Mouse (Mus musculus): ENCODE measurements around the gene Fut7. TPM values are rescaled to one million over a fixed set of nuclear protein-coding genes. Genes with fewer than 3 reads are reported as not detected.

Gene Fut7
- polyA plus RNA-seq (2014; fragmentation: Illumina TruSeq; extraction: RNeasy Lipid Tissue Mini Kit (QIAGEN cat#74804); ENCODE audit: low read depth, low replicate concordance) = not detected

GRCm38 (mm10) chr2:25422587-25423410, at the start of gene Fut7:
Gene Fut7, plus strand, starts transcription at chr2:25423267.

GRCm38 (mm10) chr2:25395721-25396596, 27.1 kb upstream of the Fut7 start, which contains the start of gene Entpd2:
Gene Entpd2, plus strand, starts transcription at chr2:25395874.

GRCm38 (mm10) chr2:25399051-25399450, 24.0 kb upstream of the Fut7 start, which contains the start of gene Npdc1:
Gene Npdc1, plus strand, starts transcription at chr2:25399351.

DNA sequence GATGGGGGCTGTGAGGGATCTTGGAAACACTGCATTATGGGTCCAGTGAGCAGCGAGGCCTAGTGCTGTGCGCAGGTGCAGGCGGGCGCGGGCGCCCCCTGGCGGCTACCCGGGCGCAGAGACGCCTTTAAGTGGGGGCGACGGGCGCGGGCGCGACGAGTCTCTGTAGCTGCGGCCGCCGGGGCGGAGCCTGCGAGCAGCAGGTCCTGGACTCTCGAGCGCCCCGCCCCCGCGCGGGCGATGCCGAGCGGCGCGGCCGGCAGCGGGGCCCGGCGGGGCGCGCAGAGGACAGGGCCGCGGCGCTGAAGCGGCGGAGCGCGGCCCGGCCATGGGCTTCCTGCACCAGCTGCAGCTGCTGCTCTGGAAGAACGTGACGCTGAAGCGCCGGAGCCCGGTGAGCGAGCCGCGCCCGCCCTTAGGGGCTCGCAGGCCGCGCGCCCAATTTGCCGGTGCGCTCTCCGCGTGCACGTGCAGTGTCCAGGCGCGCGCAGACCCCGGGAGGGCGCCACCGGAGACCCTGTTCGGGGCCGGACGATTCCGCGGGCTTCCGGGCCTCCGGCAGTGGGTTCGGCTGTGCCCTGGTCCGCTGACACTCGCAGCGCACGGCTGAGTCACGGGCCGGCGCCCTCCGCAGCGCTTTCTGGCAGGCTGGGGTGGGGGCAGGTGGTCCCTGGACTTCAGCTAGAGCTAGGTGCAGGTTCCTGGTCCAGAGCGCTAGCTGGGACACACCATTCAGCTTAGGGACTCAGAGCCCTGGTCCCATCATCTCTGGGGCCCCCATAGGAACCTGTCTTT, 5.6 kb downstream of the Fut7 start, which contains the start of gene Abca2:
Abca2 (plus strand) TSS at position 262 of the 795 bp plus-strand sequence.

GRCm38 (mm10) chr2:25456205-25456953, 33.3 kb downstream of the Fut7 start, which contains the start of gene Clic3:
Gene Clic3, plus strand, starts transcription at chr2:25456838.

DNA sequence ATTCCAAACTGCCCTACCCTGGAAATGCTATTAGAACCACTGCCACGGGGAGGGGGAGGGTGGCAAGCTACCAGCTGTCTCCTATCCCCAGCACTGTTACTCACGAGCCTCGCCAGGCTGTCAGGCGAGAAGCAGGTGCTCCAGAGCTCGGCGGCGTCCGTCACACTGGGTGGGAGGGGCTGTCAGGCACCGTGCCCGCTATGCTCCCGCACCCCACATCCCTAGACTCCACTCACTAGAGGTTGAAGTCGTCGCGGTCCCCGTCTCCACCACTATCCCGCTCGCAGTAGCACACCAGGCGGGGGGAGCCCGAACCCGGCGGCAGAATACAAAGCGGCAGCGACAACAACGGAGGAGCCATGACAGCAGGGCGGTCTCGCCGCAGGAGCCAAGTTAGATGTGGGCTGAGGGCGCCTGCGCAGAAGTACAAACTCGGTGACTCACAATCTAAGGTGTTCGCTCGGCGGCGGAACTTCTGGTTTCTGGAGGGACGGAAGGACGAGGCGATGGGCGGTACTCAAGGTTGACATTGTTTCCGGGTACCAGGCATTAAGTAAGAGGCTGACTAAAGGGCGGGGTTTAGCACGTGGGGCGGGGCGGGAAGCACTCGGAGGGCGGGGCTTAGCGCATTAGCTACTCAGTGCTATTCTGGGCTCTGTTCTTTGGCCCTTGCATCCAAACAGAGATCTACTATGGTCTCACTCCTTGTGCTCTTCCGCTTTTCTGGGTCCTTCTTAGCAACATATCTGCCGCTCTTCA, 37.7 kb downstream of the Fut7 start, which contains the start of gene Paxx:
Paxx (minus strand) TSS at position 544 of the 759 bp plus-strand sequence.

DNA sequence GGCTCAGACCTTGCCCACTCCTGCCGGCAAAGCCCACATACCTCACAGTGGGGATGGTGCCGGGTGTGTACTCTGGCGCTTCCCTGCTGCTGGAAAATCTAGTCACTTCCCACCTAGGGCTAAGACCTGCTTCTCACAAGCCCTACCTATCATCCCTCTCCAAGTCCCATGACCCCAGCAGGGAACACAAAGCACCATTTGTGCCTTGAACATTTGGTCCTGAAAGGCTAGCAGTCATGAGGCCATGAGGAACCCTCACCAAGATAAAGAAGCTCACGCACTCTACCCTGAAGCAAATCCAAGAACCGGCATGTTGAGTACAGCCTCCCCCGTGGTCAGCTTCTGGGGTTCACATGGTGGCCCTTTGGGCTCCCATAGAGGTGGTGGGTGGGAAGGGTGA, 46.9 kb downstream of the Fut7 start, which contains the start of gene Ptgds:
Ptgds (minus strand) TSS at position 78 of the 400 bp plus-strand sequence.

Other genes starting within 250 kb of the Fut7 start
- gene Nrarp, start 242.5 kb upstream of the Fut7 start, polyA plus RNA-seq (2014; fragmentation: Illumina TruSeq; extraction: RNeasy Lipid Tissue Mini Kit (QIAGEN cat#74804); ENCODE audit: low read depth, low replicate concordance) = 9.5 TPM
- 4.8 TPM for gene Tor4a, start 226.4 kb upstream of the Fut7 start, polyA plus RNA-seq (2014; fragmentation: Illumina TruSeq; extraction: RNeasy Lipid Tissue Mini Kit (QIAGEN cat#74804); ENCODE audit: low read depth, low replicate concordance)
- gene Nelfb, start 211.8 kb upstream of the Fut7 start, polyA plus RNA-seq (2014; fragmentation: Illumina TruSeq; extraction: RNeasy Lipid Tissue Mini Kit (QIAGEN cat#74804); ENCODE audit: low read depth, low replicate concordance) = 34.5 TPM
- gene Stpg3, start 208.6 kb upstream of the Fut7 start, polyA plus RNA-seq (2014; fragmentation: Illumina TruSeq; extraction: RNeasy Lipid Tissue Mini Kit (QIAGEN cat#74804); ENCODE audit: low read depth, low replicate concordance) = not detected
- gene Fam166a, start 204.5 kb upstream of the Fut7 start, polyA plus RNA-seq (2014; fragmentation: Illumina TruSeq; extraction: RNeasy Lipid Tissue Mini Kit (QIAGEN cat#74804); ENCODE audit: low read depth, low replicate concordance) = not detected
- 275 TPM for gene Tubb4b, start 198.6 kb upstream of the Fut7 start, polyA plus RNA-seq (2014; fragmentation: Illumina TruSeq; extraction: RNeasy Lipid Tissue Mini Kit (QIAGEN cat#74804); ENCODE audit: low read depth, low replicate concordance)
- gene Slc34a3, start 188.9 kb upstream of the Fut7 start, polyA plus RNA-seq (2014; fragmentation: Illumina TruSeq; extraction: RNeasy Lipid Tissue Mini Kit (QIAGEN cat#74804); ENCODE audit: low read depth, low replicate concordance) = not detected
- not detected for gene Rnf224, start 186.5 kb upstream of the Fut7 start, polyA plus RNA-seq (2014; fragmentation: Illumina TruSeq; extraction: RNeasy Lipid Tissue Mini Kit (QIAGEN cat#74804); ENCODE audit: low read depth, low replicate concordance)
- gene Rnf208, start 181.0 kb upstream of the Fut7 start, polyA plus RNA-seq (2014; fragmentation: Illumina TruSeq; extraction: RNeasy Lipid Tissue Mini Kit (QIAGEN cat#74804); ENCODE audit: low read depth, low replicate concordance) = not detected
- gene Cysrt1, start 180.8 kb upstream of the Fut7 start, polyA plus RNA-seq (2014; fragmentation: Illumina TruSeq; extraction: RNeasy Lipid Tissue Mini Kit (QIAGEN cat#74804); ENCODE audit: low read depth, low replicate concordance) = not detected
- 6.4 TPM for gene AL732309.1, start 176.4 kb upstream of the Fut7 start, polyA plus RNA-seq (2014; fragmentation: Illumina TruSeq; extraction: RNeasy Lipid Tissue Mini Kit (QIAGEN cat#74804); ENCODE audit: low read depth, low replicate concordance)
- 9.8 TPM for gene Tmem203, start 167.8 kb upstream of the Fut7 start, polyA plus RNA-seq (2014; fragmentation: Illumina TruSeq; extraction: RNeasy Lipid Tissue Mini Kit (QIAGEN cat#74804); ENCODE audit: low read depth, low replicate concordance)
- 3.3 TPM for gene Tprn, start 160.6 kb upstream of the Fut7 start, polyA plus RNA-seq (2014; fragmentation: Illumina TruSeq; extraction: RNeasy Lipid Tissue Mini Kit (QIAGEN cat#74804); ENCODE audit: low read depth, low replicate concordance)
- 49.1 TPM for gene Ssna1, start 150.8 kb upstream of the Fut7 start, polyA plus RNA-seq (2014; fragmentation: Illumina TruSeq; extraction: RNeasy Lipid Tissue Mini Kit (QIAGEN cat#74804); ENCODE audit: low read depth, low replicate concordance)
- gene Anapc2, start 150.8 kb upstream of the Fut7 start, polyA plus RNA-seq (2014; fragmentation: Illumina TruSeq; extraction: RNeasy Lipid Tissue Mini Kit (QIAGEN cat#74804); ENCODE audit: low read depth, low replicate concordance) = 42.7 TPM
- not detected for gene Tmem210, start 135.1 kb upstream of the Fut7 start, polyA plus RNA-seq (2014; fragmentation: Illumina TruSeq; extraction: RNeasy Lipid Tissue Mini Kit (QIAGEN cat#74804); ENCODE audit: low read depth, low replicate concordance)
- not detected for gene Lrrc26, start 133.4 kb upstream of the Fut7 start, polyA plus RNA-seq (2014; fragmentation: Illumina TruSeq; extraction: RNeasy Lipid Tissue Mini Kit (QIAGEN cat#74804); ENCODE audit: low read depth, low replicate concordance)
- not detected for gene Grin1, start 104.1 kb upstream of the Fut7 start, polyA plus RNA-seq (2014; fragmentation: Illumina TruSeq; extraction: RNeasy Lipid Tissue Mini Kit (QIAGEN cat#74804); ENCODE audit: low read depth, low replicate concordance)
- gene Man1b1, start 90.9 kb upstream of the Fut7 start, polyA plus RNA-seq (2014; fragmentation: Illumina TruSeq; extraction: RNeasy Lipid Tissue Mini Kit (QIAGEN cat#74804); ENCODE audit: low read depth, low replicate concordance) = 21.4 TPM
- gene Dpp7, start 66.9 kb upstream of the Fut7 start, polyA plus RNA-seq (2014; fragmentation: Illumina TruSeq; extraction: RNeasy Lipid Tissue Mini Kit (QIAGEN cat#74804); ENCODE audit: low read depth, low replicate concordance) = 6.7 TPM
- 8.8 TPM for gene Uap1l1, start 57.6 kb upstream of the Fut7 start, polyA plus RNA-seq (2014; fragmentation: Illumina TruSeq; extraction: RNeasy Lipid Tissue Mini Kit (QIAGEN cat#74804); ENCODE audit: low read depth, low replicate concordance)
- gene Sapcd2, start 50.9 kb upstream of the Fut7 start, polyA plus RNA-seq (2014; fragmentation: Illumina TruSeq; extraction: RNeasy Lipid Tissue Mini Kit (QIAGEN cat#74804); ENCODE audit: low read depth, low replicate concordance) = not detected
- 16.2 TPM for gene Entpd2, start 27.4 kb upstream of the Fut7 start, polyA plus RNA-seq (2014; fragmentation: Illumina TruSeq; extraction: RNeasy Lipid Tissue Mini Kit (QIAGEN cat#74804); ENCODE audit: low read depth, low replicate concordance)
- gene Npdc1, start 23.9 kb upstream of the Fut7 start, polyA plus RNA-seq (2014; fragmentation: Illumina TruSeq; extraction: RNeasy Lipid Tissue Mini Kit (QIAGEN cat#74804); ENCODE audit: low read depth, low replicate concordance) = 36.7 TPM
- gene Abca2, start 5.4 kb downstream of the Fut7 start, polyA plus RNA-seq (2014; fragmentation: Illumina TruSeq; extraction: RNeasy Lipid Tissue Mini Kit (QIAGEN cat#74804); ENCODE audit: low read depth, low replicate concordance) = 33.3 TPM
- gene Clic3, start 33.6 kb downstream of the Fut7 start, polyA plus RNA-seq (2014; fragmentation: Illumina TruSeq; extraction: RNeasy Lipid Tissue Mini Kit (QIAGEN cat#74804); ENCODE audit: low read depth, low replicate concordance) = 1.3 TPM
- gene Paxx, start 37.8 kb downstream of the Fut7 start, polyA plus RNA-seq (2014; fragmentation: Illumina TruSeq; extraction: RNeasy Lipid Tissue Mini Kit (QIAGEN cat#74804); ENCODE audit: low read depth, low replicate concordance) = 27.9 TPM
- 1,706 TPM for gene Ptgds, start 46.8 kb downstream of the Fut7 start, polyA plus RNA-seq (2014; fragmentation: Illumina TruSeq; extraction: RNeasy Lipid Tissue Mini Kit (QIAGEN cat#74804); ENCODE audit: low read depth, low replicate concordance)
- gene Lcn12, start 70.6 kb downstream of the Fut7 start, polyA plus RNA-seq (2014; fragmentation: Illumina TruSeq; extraction: RNeasy Lipid Tissue Mini Kit (QIAGEN cat#74804); ENCODE audit: low read depth, low replicate concordance) = not detected
- 77.7 TPM for gene Fbxw5, start 77.5 kb downstream of the Fut7 start, polyA plus RNA-seq (2014; fragmentation: Illumina TruSeq; extraction: RNeasy Lipid Tissue Mini Kit (QIAGEN cat#74804); ENCODE audit: low read depth, low replicate concordance)
- gene C8g, start 78.5 kb downstream of the Fut7 start, polyA plus RNA-seq (2014; fragmentation: Illumina TruSeq; extraction: RNeasy Lipid Tissue Mini Kit (QIAGEN cat#74804); ENCODE audit: low read depth, low replicate concordance) = 4.2 TPM
- 13.2 TPM for gene Traf2, start 123.7 kb downstream of the Fut7 start, polyA plus RNA-seq (2014; fragmentation: Illumina TruSeq; extraction: RNeasy Lipid Tissue Mini Kit (QIAGEN cat#74804); ENCODE audit: low read depth, low replicate concordance)
- gene Edf1, start 134.6 kb downstream of the Fut7 start, polyA plus RNA-seq (2014; fragmentation: Illumina TruSeq; extraction: RNeasy Lipid Tissue Mini Kit (QIAGEN cat#74804); ENCODE audit: low read depth, low replicate concordance) = 280 TPM
- gene Mamdc4, start 151.6 kb downstream of the Fut7 start, polyA plus RNA-seq (2014; fragmentation: Illumina TruSeq; extraction: RNeasy Lipid Tissue Mini Kit (QIAGEN cat#74804); ENCODE audit: low read depth, low replicate concordance) = 1.7 TPM
- 91.0 TPM for gene Phpt1, start 152.0 kb downstream of the Fut7 start, polyA plus RNA-seq (2014; fragmentation: Illumina TruSeq; extraction: RNeasy Lipid Tissue Mini Kit (QIAGEN cat#74804); ENCODE audit: low read depth, low replicate concordance)
- gene Ajm1, start 158.5 kb downstream of the Fut7 start, polyA plus RNA-seq (2014; fragmentation: Illumina TruSeq; extraction: RNeasy Lipid Tissue Mini Kit (QIAGEN cat#74804); ENCODE audit: low read depth, low replicate concordance) = 0.08 TPM
- gene Rabl6, start 185.3 kb downstream of the Fut7 start, polyA plus RNA-seq (2014; fragmentation: Illumina TruSeq; extraction: RNeasy Lipid Tissue Mini Kit (QIAGEN cat#74804); ENCODE audit: low read depth, low replicate concordance) = 77.4 TPM
- not detected for gene Ccdc183, start 194.4 kb downstream of the Fut7 start, polyA plus RNA-seq (2014; fragmentation: Illumina TruSeq; extraction: RNeasy Lipid Tissue Mini Kit (QIAGEN cat#74804); ENCODE audit: low read depth, low replicate concordance)
- gene Tmem141, start 198.7 kb downstream of the Fut7 start, polyA plus RNA-seq (2014; fragmentation: Illumina TruSeq; extraction: RNeasy Lipid Tissue Mini Kit (QIAGEN cat#74804); ENCODE audit: low read depth, low replicate concordance) = 55.1 TPM
- 4.1 TPM for gene Fcna, start 204.8 kb downstream of the Fut7 start, polyA plus RNA-seq (2014; fragmentation: Illumina TruSeq; extraction: RNeasy Lipid Tissue Mini Kit (QIAGEN cat#74804); ENCODE audit: low read depth, low replicate concordance)
- not detected for gene Lcn8, start 229.9 kb downstream of the Fut7 start, polyA plus RNA-seq (2014; fragmentation: Illumina TruSeq; extraction: RNeasy Lipid Tissue Mini Kit (QIAGEN cat#74804); ENCODE audit: low read depth, low replicate concordance)
- not detected for gene Lcn5, start 234.7 kb downstream of the Fut7 start, polyA plus RNA-seq (2014; fragmentation: Illumina TruSeq; extraction: RNeasy Lipid Tissue Mini Kit (QIAGEN cat#74804); ENCODE audit: low read depth, low replicate concordance)